Mouse (Mus musculus) liver, embryonic 14.5 days (tissue): ENCODE data around the gene Mlycd.

Experiments
- CTCF ChIP-seq: IDR thresholded peaks from 2 replicates; pipeline ENCODE4 v1.5.1; 2016; ENCODE audit warnings: antibody characterized with exemption, low read depth, control low read depth
- EP300 ChIP-seq: IDR thresholded peaks from 2 replicates; pipeline ENCODE4 v1.6.1; 2016; ENCODE audit warnings: antibody characterized with exemption, low read depth

DNA sequence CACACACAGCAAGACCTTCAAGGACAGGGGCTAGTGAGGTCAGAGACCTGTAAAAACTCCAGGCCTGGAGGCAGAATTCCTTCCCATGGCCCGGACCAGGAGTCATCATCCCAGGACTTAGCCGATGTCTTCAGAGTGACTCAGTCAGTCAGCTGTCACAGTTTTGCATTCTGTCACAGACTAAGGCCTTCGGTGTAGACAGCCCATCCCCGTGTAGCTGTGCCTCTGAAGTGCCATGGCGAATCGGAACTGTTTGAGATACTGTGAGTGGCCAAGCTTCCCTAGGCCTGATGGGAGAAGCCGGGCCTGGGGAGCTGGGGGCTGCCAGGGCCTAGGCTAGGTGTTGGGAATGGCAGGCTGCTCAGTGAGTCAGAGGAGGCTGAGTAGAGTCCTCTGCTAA is 36.0 kb downstream of the Mlycd start:
- TF ChIP-seq EP300 = no peak
- no peak for TF ChIP-seq CTCF
